Mouse (Mus musculus): ENCODE data around the gene Ccl6. TPM values are rescaled to one million over a fixed set of nuclear protein-coding genes. Genes with fewer than 3 reads are reported as not detected.

Gene Ccl6
- total RNA-seq, 2 experiments from 2014 or later: 1.4 to 1.9 TPM

GRCm38 (mm10) chr11:83550186-83550632, 42.7 kb downstream of the Ccl6 start:
- DNase-seq (ENCODE audit: extremely low spot score in 1 of 2, low spot score in 2 of 2): no peak
- intact Hi-C loops (cut with DNase I): no loop called here
- no peak overlapping the region for H3K27ac ChIP-seq
- TF ChIP-seq CTCF (IDR thresholded peaks at IDR 0.05): no peak
- H3K4me3 ChIP-seq: no peak overlapping the region

GRCm38 (mm10) chr11:83544214-83544613, 48.7 kb downstream of the Ccl6 start:
- Histone ChIP-seq H3K4me3 (no peak overlapping the region), H3K27ac (no peak overlapping the region)
- intact Hi-C loops (cut with DNase I): no loop called here
- no peak for DNase-seq (ENCODE audit: extremely low spot score in 1 of 2, low spot score in 2 of 2)
- TF ChIP-seq CTCF (IDR thresholded peaks at IDR 0.05): no peak

DNA sequence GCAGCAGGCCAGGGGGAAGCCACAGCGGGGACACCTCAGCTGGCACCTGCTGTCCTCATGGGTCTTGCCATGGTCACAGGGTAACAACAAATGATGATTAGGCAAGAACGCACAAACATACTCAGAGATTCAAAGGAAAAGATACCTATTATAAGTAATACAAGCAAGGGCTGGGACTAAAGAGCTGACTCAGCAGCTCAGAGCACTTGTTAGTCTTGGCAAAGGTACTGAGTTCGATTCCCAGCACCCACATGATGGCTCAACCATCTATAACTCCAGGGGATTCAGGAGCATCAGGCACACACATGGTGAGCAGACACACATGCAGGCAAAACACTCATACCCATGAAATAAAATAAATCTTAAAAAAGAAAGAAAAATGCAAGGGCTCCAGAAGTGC, 51.5 kb downstream of the Ccl6 start:
- no peak overlapping the region for H3K4me3 ChIP-seq
- no peak overlapping the region for H3K27ac ChIP-seq
- intact Hi-C loops (cut with DNase I): no loop called here
- no peak for TF ChIP-seq CTCF (IDR thresholded peaks at IDR 0.05)
- DNase-seq (ENCODE audit: extremely low spot score in 1 of 2, low spot score in 2 of 2): no peak

- Histone ChIP-seq H3K27ac (no peak overlapping the region), H3K4me3 (no peak overlapping the region)
- no peak for TF ChIP-seq CTCF (IDR thresholded peaks at IDR 0.05)
- no peak for DNase-seq (ENCODE audit: extremely low spot score in 1 of 2, low spot score in 2 of 2)
- intact Hi-C loops (cut with DNase I): no loop called here
Observed at GRCm38 (mm10) chr11:83540931-83541330, 52.0 kb downstream of the Ccl6 start.

DNA sequence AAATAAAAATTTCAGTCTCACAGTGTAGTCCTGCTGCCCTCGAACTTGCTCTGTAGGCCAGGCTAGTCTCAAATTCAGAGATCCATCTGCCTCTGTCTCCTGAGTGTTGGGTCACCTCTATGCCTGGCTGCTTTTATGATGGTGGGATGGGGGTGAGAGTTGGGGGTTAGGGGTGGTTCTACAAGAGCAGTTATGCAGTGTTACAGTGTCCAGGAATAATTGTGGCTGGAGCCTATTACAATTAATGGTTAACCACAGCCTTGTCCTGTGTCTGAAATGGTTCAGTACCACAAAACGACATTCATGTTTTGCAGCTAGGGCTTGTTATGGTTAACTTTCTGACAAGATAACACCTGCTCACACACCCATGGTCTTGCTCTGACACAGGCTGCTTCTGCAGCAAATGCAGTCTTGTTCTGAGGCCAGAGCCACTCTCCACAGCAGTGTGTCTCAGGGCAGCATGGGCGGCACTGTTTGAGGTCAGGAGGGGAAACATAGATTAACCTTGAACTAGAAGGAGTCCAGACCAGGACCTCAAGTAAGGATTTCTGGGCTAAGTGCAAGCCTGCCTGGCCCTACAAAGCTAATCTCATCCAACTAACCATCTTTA, 54.1 kb downstream of the Ccl6 start:
- no peak for DNase-seq (ENCODE audit: extremely low spot score in 1 of 2, low spot score in 2 of 2)
- TF ChIP-seq CTCF (IDR thresholded peaks at IDR 0.05): no peak
- intact Hi-C loops (cut with DNase I): no loop called here
- Histone ChIP-seq H3K4me3 (no peak overlapping the region), H3K27ac (no peak overlapping the region)

Other genes with a start within 250 kb of the Ccl6 start
- gene Rasl10b, start 183.9 kb downstream of the Ccl6 start, total RNA-seq (2021): 100 to 1,000 TPM; 237 to 267 TPM
- not detected for gene Gas2l2, start 163.6 kb downstream of the Ccl6 start, total RNA-seq (2021)
- gene 1700020L24Rik, start 155.4 kb downstream of the Ccl6 start, total RNA-seq (2021): not detected
- gene Mmp28, start 130.0 kb downstream of the Ccl6 start, total RNA-seq (2021): 1 to 10 TPM; 3.8 to 3.9 TPM
- 10 to 100 TPM; 71.9 to 74.1 TPM for gene Taf15, start 120.0 kb downstream of the Ccl6 start, total RNA-seq (2021)
- not detected for gene Heatr9, start 70.9 kb downstream of the Ccl6 start, total RNA-seq (2021)
- not detected for gene Ccl5, start 62.6 kb downstream of the Ccl6 start, total RNA-seq (2021)
- 1 to 10 TPM; 2.6 to 5.2 TPM for gene Ccl9, start 14.5 kb downstream of the Ccl6 start, total RNA-seq (2021)
- not detected for gene Rpl9-ps1, start 52.5 kb upstream of the Ccl6 start, total RNA-seq (2021)
- gene Ccl3, start 56.3 kb upstream of the Ccl6 start, total RNA-seq (2021): not detected
- gene Ccl4, start 69.5 kb upstream of the Ccl6 start, total RNA-seq (2021): not detected
- gene Wfdc17, start 110.9 kb upstream of the Ccl6 start, total RNA-seq (2021): not detected
- gene Wfdc18, start 115.9 kb upstream of the Ccl6 start, total RNA-seq (2021): 1 to 10 TPM; 2.3 TPM
- not detected for gene Wfdc21, start 153.9 kb upstream of the Ccl6 start, total RNA-seq (2021)
- 10 to 100 TPM; 14.8 to 16.4 TPM for gene Heatr6, start 160.6 kb upstream of the Ccl6 start, total RNA-seq (2021)

All from left cerebral cortex, adult 2 months (tissue).